Mouse (Mus musculus): Measurements from ENCODE around the gene Calml3. TPM values are rescaled to one million over a fixed set of nuclear protein-coding genes. Genes with fewer than 3 reads are reported as not detected.

Calml3 gene
- total RNA-seq, 2 experiments from 2014 or later: not detected

DNA sequence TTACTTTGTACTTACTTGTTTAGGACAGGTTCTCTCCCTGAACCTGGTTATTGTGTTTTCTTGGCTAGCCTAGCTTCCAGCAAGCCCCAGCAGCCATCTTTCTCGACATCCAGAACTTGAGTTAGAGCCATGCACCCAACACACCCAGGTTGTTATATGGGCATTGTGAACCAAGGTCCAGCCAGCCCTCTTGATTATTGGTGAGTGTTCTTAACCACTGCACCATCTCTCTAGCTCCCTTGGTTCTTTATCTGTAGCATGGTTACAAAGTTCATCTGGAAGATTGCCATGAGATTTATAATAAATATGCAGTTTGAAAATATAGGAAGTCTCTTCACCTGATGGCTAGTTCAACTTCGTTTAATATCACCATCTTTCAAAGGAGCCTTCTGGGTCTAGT is 20.5 kb downstream of the Calml3 start:
- ATAC-seq (replicated peaks; ENCODE audit: poor library complexity): no peak

DNA sequence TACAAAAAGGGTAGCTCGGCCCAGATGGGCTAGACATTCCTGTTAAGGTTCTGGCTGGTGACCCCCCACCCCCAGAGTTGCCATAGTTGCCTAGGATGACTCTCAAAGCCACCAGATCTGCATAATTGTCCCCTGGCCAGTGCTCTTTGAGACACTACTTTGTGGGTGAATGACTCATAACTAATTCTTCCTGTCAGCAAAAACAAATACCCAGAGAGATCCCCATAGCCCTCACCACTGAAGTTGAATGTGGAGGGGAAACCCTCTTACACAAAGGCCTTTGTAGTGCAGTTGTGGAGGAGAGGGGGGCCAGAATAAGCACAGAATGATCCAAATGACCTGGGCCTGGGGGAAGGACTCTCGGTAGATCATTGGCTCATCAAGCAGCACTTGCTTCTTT is 21.6 kb downstream of the Calml3 start:
- ATAC-seq (replicated peaks; ENCODE audit: poor library complexity): peak; percentile 68

- peak; percentile 75 for ATAC-seq (replicated peaks; ENCODE audit: poor library complexity)
These were observed 24.4 kb downstream of the Calml3 start for GRCm38 (mm10) chr13:3779575-3780226.

GRCm38 (mm10) chr13:3778591-3779364 is 25.3 kb downstream of the Calml3 start:
- ATAC-seq (replicated peaks; ENCODE audit: poor library complexity): no peak

DNA sequence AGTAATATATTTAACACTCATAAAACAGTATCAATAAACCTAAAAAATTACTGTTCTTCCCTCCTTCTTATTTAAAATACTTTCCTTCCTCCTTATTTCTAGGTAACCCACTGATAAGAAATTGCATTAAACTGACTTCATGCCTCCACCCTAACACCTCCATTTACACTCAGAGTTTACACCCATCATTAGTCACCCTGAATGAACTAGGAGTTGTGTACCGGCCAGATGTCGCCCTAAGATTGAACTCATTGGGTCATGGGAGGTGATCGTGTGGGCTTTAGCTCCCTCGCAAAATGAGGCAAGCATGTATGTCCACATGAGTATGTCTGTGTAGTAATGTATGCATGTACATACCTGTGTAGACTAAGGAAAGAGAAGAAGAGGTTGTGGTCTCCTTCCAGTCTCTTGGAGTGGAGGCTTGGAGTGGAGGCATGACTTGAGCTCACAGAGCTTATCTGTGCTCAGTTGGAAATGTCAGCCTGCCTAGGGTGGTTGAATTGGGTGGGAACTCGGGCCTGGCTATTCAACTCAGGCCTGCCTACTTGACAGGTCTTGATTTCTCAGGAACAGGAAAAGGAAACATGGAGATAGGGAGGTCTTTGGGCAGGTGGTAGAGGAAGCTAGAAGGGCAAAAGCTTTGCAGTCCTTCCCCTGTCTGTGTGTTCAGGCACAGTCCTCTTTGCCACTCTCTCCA is 26.8 kb downstream of the Calml3 start:
- no peak for ATAC-seq (replicated peaks; ENCODE audit: poor library complexity)

- peak; percentile 74 for ATAC-seq (replicated peaks; ENCODE audit: poor library complexity)
These were observed 27.7 kb downstream of the Calml3 start for GRCm38 (mm10) chr13:3776446-3776845.

GRCm38 (mm10) chr13:3774991-3775390 is 29.1 kb downstream of the Calml3 start:
- ATAC-seq (replicated peaks; ENCODE audit: poor library complexity): no peak

DNA sequence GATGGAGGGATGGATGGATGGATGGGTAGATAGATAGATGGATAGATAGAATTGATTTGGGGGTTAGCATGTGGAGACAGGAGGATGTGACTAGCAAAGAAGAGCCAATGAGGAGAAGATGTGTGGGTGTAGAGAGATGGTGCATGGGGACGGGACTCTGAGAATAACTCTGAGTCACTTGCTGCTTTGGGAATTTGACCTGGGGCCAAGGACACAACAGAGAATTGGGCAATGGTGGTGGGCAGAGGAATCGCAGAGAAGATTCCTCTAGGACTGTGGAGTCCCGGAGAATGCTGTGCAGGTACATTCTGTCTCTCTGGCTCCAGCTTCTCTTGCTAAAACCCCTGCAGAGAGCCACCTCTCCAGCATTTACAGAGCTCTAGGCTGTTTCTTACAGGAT is 29.8 kb downstream of the Calml3 start:
- ATAC-seq (replicated peaks; ENCODE audit: poor library complexity): no peak

GRCm38 (mm10) chr13:3773149-3773688 is 30.9 kb downstream of the Calml3 start:
- ATAC-seq (replicated peaks; ENCODE audit: poor library complexity): no peak

DNA sequence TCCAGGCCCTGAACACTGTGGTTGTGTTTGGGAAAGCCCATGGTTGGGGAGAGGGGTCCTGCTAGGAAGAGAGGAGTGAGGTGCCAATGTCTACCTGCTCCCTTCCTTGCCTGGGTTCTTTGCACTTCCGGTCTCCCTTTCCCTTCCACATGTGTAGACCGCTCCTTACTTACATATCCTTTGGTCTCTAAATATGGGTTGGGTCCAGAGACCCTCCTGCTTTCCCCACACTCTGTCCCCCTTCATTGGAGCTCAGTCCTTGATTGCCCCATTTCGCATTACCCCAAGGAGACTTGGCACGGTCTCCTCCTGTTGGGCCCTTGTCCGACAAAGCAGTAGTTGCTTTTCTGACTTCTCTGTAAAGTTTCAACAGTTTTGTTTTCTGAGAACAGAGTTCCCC is 32.9 kb downstream of the Calml3 start:
- ATAC-seq (replicated peaks; ENCODE audit: poor library complexity): no peak

GRCm38 (mm10) chr13:3770170-3771024 is 33.7 kb downstream of the Calml3 start:
- no peak for ATAC-seq (replicated peaks; ENCODE audit: poor library complexity)

GRCm38 (mm10) chr13:3769531-3769930 is 34.6 kb downstream of the Calml3 start:
- ATAC-seq (replicated peaks; ENCODE audit: poor library complexity): peak; percentile 74

GRCm38 (mm10) chr13:3768621-3769020 is 35.5 kb downstream of the Calml3 start:
- peak; percentile 50 for ATAC-seq (replicated peaks; ENCODE audit: poor library complexity)

GRCm38 (mm10) chr13:3767086-3767485 is 37.0 kb downstream of the Calml3 start:
- ATAC-seq (replicated peaks; ENCODE audit: poor library complexity): no peak

GRCm38 (mm10) chr13:3765781-3766180 is 38.3 kb downstream of the Calml3 start:
- ATAC-seq (replicated peaks; ENCODE audit: poor library complexity): no peak

GRCm38 (mm10) chr13:3761131-3761530 is 43.0 kb downstream of the Calml3 start:
- ATAC-seq (replicated peaks; ENCODE audit: poor library complexity): no peak

GRCm38 (mm10) chr13:3758347-3758746 is 45.8 kb downstream of the Calml3 start:
- ATAC-seq (replicated peaks; ENCODE audit: poor library complexity): no peak

GRCm38 (mm10) chr13:3753291-3753690 is 50.8 kb downstream of the Calml3 start:
- no peak for ATAC-seq (replicated peaks; ENCODE audit: poor library complexity)
